Mouse (Mus musculus) thymus, postnatal 14 days (tissue): ENCODE data around the gene Il17rc.

Source experiments
- DNase-seq: peaks from one replicate; pipeline ENCODE4 v3.0.0; 2021

Il17rc gene

DNA sequence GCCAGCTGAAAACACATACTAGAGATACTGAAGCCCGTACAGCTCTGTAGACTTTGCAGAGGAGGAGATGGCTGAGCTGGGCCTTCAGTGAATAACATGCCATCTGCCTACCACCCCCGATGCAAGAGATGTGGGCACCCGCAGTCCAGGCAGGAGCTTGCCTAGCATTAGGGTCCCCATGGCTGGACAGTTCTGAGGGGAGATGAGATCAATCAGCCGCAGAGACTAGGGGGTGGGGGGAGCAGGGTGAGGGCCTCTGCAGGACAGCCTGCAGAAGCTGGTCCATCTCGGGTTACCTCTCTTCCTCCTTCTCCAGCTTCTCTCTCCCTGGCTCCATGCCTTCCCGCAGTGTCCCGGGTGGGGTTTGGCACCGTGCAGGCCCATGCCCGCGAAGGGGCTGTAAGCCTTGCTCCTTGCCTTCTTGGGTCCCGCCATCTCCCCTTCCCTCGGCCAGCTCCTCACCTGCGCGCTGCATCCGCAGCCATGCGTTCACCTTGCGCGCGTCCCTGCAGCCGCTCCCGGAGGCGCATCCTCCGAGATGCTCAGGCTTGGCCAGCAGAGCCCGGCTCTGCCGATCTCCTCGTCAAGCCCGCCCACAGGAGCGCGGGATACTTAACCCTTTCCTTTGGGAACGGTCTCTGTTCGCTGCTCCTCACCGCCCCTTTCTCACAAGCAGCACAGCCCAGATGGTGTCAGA is 30.3 kb downstream of the Il17rc start, which contains the start of gene Prrt3:
Prrt3 (minus strand) TSS at position 544 of the 697 bp plus-strand sequence.
- DNase-seq = no peak

DNA sequence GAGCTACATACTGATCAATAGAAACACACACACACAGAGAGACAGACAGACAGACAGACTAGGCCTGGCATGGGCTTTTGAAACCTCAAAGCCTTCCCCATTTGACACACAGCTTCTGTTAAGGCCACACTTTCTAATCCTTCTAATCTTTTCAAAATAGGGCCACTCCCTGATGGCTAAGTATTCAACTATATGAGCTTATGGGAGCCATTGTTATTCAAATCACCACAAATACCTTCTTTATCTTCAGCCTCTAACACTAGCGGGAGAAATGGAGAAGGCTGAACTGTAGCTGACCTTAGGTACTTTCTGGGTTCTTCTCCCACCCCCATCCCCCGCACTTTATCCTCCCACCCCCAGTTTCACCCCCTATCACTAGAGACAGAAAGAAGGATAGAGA is 31.6 kb downstream of the Il17rc start:
- DNase-seq = no peak

DNA sequence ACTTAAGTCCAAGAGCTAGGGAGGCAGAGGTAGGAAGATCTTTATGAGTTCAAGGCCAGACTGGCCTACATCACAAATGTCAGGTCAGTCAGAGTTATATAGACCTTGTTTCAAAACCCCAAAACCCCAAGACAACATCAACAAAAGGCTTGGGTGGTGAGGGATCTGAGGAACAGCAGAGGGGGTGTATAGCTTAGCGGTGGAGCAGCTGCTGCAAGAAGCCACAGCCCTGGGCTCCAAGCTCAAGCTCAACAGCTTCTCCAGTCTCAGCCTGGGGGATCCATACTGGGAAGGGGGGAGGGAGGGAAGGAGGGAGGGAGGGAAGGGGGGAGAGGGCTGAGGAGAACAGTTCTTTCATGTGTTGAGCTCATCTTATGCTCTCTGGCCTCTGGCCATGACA is 34.5 kb downstream of the Il17rc start:
- DNase-seq = no peak

DNA sequence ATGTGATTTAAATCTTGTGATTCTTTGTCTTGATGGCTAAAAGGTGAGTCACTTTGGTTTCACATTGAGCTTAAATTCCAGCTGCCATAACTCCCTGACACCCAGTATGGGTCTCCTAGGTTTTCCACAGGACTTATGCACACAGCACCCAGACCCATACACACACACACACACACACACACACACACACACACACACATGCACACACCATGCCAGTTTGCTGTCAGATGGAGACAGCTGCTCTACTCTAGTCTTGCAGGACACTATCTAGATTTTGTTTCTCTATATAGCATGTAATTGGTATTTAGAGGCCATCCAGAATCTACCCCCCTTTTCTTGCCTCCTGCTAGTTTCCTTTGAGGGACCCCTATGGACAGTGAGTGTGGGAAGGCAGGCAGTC is 35.9 kb downstream of the Il17rc start:
- no peak for DNase-seq

DNA sequence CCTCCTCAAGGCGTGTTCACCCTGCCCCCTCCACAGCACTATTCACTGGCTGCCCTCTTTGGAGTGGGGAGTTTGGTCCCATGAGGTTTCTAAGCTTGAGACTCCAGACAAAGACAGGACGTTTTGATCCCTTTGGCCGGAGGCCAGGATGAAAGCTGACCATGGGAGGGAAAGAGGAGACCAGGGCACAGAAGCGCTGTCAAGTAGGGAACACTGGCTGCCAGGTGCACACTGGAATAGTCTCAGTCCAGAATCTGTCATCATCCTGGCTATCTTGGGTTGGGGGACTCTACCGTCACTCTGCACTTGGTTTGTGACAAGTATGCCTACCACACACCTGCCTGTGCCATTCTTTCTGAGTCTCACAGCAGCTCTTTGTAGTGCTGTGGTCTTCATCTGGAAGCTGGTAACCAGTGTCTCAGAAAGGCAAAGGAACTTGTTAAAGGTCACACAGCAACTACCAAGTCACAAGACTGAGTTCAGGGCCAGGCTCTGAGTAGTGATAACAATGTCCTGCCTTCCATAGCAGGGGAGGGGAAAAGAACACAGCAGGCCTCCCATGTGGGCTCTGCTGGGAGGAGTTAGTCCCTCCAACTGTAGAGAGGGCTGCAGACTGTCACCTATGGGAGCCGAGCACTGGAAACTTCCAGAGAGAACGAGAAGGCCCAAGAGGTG is 37.2 kb downstream of the Il17rc start:
- DNase-seq = no peak

DNA sequence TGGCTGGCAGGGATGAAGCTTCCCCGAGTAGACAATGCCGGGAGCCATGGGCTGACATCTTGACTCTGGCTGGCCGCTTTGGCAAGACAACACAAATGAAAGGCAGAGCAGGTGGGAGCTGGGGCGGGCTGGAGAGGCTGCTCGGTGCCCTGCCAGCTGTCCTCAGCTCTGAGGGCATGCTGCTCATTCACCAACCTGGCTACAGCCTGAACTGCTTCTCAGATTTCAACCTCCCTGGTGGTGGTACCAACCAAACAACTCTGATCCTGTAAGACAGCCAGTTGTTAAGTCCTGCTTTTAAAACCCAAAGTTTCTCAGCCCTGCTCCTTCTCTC is 37.7 kb downstream of the Il17rc start:
- DNase-seq = no peak

DNA sequence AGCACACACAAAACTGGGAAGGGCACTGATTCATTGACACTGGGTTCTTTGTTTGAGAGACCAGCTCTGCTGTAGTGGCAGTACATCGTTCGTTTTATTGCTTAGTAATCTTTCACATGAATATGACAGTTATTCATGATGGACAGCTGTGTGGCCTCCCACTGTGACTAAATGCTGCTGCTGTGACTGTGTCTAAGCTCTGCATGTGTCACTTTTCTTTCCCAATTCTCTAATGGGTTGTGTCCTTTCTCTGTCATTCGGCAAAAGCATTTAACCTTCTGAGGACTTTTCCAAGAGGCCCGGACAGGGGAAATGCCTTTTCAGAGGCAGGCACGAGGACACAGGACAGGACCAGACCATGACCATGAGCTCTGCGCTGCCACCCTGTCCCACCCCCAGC is 42.7 kb downstream of the Il17rc start:
- DNase-seq = no peak

DNA sequence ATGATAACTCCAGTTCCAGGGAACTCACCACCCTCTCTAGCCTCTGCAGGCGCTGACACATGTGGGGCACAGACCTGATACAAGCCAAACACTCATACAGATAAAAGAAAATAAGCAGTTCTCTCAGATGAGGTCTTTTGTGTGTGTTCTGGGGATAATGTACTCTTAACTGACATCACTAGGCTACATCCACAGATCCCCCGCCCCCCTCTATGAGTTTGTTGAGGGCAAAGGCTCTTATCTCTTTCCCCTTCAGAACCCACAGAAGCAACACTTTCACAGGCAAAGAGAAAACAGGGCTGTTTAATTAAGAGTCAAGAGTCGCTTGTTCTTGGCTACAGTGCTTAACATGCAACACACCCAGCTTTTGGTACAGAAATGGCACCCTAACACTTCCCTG is 43.4 kb downstream of the Il17rc start:
- DNase-seq = no peak

DNA sequence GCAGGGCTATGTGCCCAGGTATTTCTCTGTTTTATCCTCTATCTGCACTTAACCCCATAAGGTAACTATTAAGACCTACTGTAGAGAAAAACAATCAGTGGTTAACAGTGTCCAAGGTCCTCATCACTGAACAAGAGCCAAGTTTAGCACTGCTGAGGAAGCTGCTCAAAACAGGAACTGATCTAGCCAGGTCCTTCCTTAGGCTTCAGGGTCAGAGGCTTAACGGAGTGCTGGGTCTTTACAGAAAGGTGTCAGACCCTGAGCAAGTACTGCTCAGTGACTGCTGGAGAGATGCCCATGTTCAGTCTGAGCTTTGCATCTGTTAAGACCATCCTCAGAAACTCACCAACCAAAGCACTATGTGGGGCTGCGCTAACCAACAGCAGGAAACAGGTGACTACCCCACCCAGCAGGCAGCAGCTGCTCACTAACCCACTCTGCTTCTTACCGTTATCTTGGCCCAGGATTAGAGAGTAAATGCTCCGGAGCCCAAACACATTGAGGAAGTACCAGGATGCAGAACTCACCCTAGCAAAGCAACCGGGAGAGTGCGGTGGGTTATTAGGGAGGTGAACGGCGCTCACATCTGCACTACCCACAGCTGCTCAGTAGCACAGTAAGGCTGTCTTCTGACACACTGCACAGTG is 46.3 kb downstream of the Il17rc start:
- peak; percentile 61 for DNase-seq

DNA sequence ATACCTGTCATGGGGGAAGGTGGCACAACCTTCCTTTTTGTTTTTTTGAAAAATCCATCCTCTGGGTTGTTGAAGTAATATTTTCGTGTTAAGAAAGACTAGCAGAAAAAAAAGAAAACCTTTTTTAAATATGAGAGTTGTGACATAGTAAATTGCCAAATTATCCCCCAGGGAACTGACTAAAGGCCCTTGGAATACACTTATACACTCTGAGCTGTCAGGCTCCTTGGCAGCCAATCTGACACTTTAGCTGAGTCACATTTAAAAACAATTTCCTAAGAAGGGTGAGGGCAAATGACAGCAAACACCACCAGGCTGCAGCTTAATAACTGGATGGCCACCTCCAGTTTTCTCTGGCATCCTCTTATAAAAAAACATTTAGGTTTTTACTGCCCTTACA is 51.1 kb downstream of the Il17rc start:
- DNase-seq = no peak

DNA sequence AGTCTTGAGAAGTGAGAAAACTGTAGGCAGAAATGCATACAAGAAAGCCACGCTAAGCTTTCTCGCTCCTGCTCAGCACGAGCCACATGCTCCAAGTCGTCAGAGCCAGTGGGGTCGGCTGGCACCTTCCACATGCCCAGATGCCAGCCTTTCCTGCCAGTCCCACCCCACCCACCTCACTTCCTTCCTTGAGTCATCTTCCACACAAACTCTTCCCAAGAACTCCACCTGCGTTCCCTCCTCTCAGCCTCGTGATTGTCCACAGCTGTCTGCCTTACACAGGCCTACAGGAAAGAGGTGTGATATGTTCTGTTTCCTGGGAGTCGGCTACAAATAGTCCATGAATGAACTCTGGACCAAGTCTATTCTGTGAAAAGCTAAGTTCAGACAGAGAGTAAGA is 52.2 kb downstream of the Il17rc start:
- no peak for DNase-seq

DNA sequence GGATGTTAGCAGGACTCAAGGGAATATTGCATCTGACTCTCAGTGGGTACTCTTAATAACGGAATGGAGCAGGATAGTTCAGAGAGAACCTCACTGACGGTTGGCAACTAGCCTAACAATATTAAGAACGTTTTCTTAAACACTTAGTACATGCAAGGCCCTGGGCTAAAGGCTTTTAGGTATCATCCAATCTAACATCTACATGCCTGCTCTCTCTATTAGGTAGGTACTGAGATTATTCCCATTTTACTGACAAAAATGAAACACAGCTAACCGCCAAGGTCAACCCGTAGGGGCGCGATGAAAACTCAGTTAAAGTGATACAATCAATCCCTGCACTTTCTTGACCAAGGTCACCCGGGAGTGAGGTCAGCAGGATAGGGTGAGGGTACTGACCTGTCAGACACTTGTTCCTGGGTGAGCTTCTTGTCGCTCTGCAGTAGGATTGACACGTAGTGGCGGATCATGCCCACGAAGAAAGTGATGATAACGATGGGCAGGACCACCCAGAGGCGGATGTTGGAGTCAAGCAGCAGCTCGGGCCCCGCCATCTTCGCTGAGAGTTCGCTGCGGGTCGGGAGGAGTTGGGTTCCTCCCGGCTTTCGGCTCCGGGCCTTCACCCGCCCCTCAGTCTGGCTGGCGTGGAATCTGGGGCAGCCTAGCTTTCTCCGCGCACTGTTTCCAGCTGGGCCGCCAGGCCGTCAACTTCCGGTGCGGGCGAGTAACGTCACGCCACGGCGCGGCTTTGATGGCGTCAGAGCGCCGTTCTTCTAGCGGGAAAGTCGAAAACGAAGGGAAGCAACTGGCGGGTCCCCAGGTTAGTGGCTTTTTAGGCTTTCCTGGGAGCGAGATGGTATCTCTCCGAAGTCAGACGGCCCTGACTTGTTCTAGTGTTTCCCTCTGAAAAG is 60.0 kb downstream of the Il17rc start, which contains the start of the genes Emc3 and Fancd2:
Emc3 (minus strand) TSS at position 721 of the 908 bp plus-strand sequence.
Fancd2 (plus strand) TSS at position 751 of the 908 bp plus-strand sequence.
- DNase-seq = peak; percentile 94

DNA sequence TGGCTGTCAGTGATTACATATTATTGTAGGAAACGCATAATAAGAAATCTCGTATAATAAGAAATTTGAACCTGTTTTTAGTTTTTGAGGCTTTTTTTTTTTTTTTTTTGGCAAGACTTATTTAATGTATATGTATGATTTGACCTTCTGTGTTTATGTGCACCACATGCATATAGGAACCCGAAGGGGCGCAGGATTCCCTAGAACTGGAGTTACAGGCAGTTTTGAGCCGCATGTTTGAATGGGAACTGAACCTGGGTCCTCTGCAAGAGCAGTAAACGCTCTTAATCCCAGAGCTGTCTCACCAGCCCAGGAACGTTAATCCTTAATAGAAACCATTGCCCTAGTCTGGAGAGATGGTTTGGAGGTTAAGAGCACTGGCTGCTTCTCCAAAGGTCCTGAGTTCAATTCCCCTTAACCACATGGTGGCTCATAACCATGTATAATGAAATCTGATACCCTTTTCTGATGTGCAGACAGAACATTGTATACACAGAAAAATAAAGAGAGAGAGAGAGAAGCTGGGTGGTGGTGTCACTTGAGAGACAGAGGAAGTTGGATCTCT is 60.7 kb downstream of the Il17rc start:
- no peak for DNase-seq
